Mouse (Mus musculus) hindlimb bud, embryonic 11.5 days (tissue): ENCODE measurements at regions not wholly inside any gene's neighbourhood (a gene's known extent, or its start where the extent isn't known, plus 50 kb on each side); places are given as distances from the start of the nearest gene placed in this dataset.

ENCODE experiments used
- DNase-seq: peaks from one replicate; pipeline ENCODE4 v3.0.0-alpha.2; 2012; ENCODE audit warnings: low read depth, low spot score; ENCODE audit errors: extremely low spot score

DNA sequence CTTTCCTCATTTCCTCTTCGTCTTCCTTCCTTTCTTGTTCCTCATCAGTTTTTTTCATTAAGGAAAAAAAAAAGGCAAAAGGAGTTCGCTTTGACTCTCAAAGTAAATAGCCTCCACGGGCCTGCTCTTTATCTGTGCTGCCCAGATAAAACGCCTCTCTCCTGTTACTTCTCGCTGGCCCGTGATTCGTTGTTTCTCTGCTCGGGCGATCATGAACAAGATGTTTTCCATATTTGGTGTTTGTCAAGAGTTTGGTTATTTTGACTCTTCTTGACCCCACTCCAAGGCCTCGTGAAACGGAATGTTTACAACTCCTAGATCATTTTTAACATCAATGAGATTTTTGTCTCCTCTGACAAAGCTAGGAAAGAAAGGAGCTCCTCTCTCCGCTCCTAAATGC is 288.4 kb upstream of the Atp5g3 start:
- no peak for DNase-seq

DNA sequence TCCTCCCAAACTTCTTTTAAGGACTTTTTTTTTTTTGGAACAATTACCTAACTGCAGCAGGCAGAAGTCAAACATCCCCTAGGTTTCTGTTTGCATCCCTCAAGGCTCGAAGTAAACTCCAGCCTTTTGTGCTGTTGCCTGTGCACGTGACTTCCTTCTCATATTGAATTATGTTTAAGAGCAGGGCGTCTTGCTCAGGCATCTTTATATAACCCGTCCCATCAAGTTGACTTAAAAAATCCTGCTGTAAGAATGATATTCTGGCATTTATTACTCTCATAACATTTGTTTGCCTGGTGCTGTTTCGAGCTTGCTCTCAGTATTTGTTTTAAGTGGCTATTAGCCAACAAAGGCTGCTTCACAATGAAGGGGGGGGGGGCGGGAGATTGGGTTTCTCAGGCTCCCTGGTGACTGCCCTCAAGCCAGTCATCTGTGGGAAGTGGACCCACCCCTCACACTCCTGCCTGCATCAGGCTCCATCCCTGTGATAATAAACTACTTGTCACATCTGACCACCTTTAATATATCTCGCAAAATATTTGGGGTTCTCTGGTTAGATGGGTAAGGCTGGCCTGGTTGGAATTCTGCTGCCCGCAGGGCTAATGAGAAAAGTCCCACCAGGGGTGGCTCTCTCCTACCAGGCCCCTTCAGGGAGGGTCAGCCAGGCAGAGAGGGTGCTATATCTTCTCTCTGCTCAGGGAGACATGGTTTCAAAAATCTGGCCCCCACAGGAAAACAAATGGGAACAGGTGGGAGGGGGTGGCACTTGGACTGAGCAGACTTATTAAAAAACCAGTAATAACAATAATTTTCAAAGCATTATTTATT is 277.1 kb upstream of the Atp5g3 start:
- no peak for DNase-seq

DNA sequence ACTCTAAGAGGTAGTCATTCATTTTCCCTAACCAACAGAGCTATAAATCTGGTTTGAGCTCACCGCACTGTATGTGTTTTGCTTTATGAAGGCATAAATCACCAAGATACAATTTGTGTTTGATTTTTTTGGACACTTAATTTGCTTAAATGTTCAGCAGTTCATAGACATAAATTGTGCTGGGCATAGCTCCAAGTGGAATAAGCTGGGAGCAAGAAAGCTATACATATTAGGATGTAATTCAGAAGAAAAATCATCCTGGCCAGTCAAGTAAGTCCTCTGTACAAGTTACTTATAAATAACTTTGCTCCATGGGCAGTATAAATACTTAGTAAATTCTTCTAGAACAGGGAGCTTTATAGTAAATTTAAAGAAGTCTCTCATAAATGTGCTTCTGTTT is 267.0 kb upstream of the Atp5g3 start:
- DNase-seq: no peak

DNA sequence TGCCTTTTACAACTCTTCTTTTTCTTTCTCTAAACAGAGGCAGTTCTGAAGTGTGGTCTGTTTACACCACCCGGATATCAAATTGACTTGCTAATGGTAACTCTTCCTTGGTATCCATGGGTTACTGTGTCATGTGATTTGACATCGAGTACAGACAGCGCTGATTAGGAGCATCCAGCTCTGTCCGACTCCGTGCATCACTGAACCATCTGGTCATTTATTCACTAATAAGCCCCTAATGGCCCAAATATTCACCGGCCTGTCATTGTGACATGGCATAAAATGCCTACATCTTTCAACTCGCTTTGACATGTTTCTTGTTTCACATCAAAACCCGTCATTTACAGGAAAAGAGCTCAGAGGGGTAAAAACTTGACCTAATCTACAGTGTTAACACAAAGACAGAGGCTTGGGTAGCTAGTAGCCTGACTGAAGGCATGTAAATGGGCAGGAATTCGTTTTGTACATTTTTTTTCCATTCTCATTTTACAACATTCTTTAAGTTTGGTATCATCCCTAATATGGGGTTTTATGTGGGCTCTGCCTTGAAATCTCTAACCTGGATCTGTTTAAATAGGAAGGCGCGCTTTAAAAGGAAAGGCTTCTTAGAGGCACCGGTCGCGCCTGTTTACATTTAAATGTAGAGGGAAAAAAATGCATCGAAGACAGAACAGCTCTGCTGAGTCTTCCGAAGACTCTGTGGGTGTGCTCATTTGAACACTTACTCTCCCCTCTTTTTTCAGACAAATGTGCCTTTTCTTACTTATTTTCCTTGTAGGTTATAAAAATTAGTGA is 257.8 kb upstream of the Atp5g3 start:
- no peak for DNase-seq

DNA sequence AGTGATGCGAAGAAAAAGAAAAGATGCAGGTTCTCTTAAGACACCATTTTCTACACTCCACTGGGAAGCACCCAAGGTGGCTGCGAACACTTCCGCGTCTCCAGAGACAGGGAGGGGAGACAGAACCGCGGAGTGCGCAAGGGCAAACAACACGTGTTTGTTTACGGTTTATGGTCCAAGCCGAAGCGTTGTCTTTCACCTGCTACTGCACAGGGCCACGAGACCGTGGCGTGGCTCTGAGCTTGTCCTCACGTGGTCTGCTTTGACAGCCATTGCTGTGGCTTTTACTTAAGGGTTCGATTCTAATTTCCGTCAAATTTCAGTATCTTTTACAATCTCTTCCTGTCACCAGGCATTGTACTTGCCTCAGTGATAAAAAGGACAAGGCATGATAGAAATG is 257.2 kb upstream of the Atp5g3 start:
- DNase-seq: no peak

DNA sequence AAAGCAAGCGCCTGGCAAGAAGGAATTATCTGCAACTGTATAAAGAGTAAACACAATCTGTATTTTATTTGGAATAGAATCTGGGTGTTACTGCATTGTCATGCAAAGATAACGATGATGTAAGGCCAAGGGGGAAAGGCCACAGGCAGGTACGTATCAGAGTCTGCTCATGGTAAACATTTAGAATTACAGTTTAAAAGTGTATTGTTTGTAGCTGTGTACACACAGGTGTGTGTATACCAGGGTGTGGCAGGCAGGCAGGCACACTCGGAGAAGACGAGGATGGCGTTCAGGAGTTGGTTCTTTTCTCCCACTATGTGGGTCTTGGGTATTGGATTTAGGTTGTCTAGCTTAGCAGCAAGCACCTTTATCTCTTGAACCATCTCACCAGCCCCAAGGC is 242.9 kb upstream of the Atp5g3 start:
- DNase-seq: no peak

DNA sequence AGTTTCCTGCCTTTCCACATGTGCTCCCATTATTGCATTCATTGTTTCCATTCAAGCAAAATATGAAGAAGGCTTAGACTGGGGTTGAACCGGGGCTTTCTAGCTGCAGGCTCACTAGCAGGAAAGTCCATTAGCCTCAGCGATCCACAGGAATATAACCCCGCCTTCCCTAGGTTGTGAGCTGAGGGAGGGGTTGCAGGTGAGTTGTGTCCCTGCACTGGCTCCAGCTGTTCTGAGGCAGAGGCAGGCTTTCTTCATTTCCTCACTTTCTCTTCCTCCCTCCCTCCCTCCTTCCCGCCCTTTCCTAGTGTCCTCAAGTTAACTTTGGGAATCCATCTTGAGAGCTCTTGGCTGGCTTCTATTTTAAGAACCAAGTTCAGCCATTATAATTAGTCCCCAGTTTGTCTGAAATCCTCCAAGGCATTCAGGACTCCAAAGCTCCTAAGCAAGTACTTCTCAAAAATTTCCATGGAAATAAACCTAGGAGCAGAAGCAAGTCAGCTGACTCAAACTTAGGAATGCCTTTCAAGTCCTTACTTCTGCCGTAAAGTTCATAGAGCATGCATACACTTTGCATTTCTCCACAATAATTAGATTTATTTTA is 242.2 kb upstream of the Atp5g3 start:
- DNase-seq: no peak

DNA sequence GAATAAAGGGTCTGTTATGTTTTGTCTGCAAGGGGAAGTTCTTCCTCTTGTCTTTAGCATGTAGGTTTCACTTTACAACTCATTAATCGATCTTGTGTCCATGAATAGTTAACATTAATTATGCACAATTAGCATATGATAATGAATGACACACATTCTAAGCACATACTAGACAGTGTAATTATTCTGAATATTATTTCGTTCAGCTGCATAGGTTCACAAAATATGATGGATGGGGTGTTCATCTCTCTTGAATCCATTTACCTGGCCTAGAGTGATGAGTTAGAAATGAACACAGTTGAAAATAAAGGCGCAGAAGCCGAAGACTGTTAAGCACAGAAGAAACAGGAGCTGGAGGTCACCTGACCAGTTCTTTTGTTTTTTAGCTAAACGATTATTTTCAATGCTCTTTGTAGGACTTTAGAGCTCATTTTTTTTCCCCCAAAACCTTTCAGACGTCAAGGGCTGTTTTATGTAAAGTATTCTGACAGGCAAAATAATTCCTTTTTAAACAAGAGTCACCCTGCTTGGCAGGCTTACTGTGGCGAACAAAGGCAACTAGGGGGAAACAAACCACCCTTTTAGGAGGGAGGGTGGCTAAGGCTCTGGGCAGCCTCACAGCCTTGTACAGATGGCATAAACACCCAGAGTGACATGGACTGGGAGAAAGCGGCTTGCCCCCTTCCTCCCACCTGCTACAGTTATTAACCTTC is 241.6 kb upstream of the Atp5g3 start:
- no peak for DNase-seq

DNA sequence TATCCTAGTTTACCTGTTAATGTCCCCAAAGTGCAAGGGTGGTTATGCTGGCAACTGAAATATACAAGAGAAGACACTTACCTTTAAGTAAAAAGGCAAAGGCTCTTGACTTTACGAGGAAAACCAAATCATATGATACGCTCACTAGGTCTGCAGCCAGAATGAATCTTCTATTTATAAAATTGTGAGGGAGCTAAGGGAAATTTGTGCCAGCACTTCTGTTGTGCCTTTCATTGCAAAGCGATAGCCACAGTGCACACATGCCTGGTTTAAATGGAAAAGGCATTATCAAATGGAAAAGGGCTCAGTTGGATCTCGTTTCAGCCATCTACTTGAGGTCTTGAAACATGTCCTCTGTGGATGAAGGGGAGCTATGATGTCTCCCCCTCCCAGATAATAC is 236.1 kb upstream of the Atp5g3 start:
- DNase-seq: no peak

DNA sequence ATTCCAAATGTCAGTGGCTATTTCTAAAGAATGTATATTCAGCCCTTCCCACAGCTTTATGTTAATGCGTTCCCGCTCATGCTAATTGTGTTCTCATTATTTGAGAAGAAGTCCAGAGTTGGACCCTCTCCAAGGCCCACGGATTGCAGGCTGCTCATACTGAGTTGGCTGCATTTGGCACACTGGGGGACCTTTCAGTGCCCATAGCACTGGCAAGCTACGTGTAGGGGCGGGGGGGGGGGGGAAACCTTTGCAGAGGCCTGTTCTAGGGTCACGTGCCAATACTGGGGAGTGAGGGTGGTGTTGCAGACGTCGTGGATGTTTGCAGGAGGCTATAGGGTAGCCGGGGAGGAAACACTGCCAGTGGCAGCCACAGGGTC is 225.5 kb upstream of the Atp5g3 start:
- no peak for DNase-seq

DNA sequence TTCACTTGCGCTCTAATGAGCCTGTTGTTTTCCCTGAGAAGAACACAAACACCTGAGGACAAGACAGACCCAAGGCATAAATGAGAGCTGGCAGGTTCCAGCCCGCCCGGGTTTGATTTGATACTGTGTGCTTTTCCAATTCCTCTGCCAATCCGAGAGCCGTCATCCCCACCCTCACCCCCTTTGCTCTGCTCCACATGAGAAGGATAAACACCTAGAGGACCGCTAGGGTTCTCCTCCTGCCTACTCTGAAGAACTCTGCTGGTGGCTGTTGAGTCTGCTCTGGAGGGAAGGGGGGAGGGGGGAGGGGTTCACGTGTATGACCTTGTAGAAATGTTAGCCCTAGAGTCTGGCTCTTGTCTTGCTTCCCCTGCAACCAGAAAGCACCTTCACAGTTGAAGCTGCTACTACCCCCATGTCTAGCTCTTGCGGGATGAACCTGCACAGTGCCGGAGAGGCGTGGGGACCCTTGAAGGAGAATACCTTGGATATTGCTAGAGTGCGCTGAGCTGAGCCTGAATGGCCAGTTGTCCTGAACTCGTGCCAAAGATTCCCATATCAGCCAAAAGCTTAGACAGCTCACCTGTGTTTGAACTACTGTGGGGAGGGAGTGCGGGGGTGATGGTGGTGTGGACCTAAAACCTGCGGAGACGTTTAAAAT is 225.0 kb upstream of the Atp5g3 start:
- no peak for DNase-seq

DNA sequence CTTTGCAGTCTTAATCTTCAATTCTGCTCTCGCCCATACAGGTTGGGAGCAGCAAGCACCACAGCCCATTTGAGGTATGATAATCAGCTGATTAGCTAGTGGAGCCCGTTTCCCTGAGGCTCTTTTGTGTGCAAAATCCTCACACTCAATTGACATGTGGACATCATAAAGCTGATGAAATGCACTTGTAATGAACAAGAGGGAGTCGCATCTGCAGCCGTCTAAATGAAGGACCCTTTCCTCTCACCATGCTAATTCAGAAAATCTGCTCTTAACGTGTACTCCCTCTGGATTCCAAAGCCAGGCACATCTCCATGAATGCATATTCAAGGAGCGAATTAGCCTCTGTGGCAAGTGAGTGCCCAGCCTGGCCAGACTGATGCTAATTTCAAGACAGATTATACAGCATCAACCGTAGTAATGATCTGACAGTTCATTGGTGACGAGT is 219.0 kb upstream of the Atp5g3 start:
- DNase-seq: no peak

DNA sequence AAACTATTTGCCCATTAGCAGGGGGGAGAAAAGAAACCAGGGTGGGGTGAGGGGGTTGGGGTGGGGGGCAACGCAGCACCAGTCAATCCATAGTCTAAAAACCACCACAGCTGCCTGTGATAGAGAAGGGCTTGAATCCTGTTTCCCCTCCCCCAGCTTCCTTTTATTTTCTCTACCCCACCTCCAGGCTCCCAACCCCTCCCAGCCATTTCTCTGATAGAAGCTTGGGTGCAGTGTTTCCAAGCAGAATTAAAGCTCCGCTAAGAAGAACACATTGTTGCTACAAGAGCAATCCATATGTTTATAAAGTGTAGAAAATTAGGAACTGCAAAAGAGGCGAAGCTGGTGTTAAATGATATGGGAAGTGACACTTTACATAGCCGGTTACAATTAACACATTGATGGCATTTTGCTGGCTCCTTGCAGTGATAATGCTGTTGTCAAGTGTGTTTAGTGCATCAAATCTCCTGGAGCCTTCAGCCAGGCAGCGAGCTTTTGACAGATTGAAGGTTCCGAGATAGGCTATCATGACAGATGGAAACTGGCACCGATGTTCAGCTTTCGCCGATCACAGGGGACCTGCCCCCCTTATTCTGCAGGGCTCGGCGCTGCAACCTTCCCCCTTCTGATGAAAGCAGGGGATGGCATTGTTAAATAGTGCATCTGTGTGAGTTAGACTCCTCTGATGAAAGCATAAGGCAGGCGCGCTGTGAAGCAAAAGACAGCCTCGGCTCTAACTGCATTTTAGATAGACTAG is 217.8 kb upstream of the Atp5g3 start:
- no peak for DNase-seq

DNA sequence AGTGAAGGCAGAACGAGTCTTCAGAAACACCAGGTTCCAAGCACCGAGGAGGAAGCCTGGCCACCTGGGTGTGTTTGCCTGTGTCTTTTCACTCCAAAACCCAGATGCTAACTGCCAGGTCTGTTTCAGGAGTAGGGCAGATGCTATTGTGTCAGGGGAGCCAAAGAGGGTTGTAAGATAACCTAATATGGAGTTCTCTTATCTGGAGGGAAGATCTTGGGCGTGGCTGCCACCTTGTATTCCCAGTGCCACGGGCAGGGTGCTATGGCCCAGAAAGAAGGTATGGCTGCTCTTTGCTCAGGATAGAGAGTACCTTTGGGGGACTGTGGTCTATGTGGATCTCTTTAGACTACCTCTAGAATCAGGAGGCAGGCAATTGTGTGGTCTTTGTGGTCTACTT is 216.0 kb upstream of the Atp5g3 start:
- no peak for DNase-seq

DNA sequence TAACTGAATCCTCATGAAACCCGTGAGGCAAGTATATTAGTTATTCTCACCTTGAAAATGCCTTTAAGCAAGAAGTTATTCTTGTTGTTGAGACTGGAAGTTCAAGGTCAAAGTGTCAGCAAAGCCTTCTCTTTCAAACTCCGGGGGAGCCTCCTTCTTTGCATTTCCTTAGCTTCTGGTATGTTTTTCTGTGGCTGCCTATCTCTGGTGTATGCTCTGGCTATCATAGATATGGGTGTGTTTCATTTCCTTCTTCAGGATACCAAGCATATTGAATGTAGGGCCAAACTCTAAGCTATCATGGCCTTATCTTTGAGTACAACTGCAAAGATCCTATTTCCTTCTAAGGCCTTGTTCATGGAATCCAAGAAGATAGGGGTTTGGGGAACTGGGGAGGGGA is 213.1 kb upstream of the Atp5g3 start:
- no peak for DNase-seq

DNA sequence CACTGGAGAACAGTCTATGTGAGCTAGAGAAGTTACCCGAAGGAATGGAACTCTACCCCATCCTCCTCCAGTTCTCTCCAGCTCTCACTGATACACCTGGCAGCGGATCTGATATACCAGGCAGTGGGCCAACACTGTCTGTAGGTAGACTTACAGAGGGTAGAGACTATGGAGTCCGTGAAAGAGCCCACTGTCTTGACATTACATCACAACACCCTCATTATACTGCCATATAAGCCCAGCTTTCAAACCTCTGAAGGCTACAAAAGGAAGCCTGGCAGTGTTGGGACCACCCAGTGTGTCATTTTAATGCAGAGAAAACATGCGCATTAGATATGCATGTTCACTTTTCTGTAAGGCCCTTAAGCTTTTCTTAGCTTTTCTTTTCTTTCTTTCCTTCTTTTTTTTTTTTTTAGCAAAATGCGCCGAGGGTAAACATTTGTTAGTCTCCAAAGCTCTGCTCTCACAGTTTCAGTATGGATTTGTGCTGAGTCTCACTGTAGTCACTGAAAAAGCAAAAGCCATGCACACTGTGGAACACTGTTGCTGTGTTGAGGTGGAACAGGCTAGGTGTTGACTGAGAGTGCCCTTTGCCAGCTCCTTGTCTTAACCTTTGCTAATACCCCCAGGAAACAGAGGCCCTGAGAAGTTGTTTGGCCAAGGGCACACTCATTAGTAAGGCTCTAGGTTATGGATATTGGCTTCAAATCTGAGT is 212.4 kb upstream of the Atp5g3 start:
- DNase-seq: no peak

DNA sequence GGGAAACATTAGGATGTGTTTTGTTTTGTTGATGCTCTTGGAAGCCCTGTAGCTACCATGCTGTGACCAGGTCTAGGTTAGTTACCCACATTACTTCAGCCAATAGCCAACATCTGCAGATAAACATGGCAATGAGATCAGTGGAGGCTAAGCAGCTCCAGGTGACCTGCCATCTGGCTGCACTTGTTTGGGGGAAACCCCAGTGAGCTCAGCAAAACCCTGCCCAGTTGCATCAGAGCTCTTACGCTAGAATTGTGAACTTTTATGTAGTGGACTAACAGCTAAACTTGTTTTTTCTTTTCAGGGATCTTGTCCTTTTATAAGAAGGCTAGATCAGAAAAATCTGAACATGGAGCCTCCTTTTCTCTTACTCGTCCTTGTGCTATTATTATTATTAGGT is 211.8 kb upstream of the Atp5g3 start:
- DNase-seq: no peak

DNA sequence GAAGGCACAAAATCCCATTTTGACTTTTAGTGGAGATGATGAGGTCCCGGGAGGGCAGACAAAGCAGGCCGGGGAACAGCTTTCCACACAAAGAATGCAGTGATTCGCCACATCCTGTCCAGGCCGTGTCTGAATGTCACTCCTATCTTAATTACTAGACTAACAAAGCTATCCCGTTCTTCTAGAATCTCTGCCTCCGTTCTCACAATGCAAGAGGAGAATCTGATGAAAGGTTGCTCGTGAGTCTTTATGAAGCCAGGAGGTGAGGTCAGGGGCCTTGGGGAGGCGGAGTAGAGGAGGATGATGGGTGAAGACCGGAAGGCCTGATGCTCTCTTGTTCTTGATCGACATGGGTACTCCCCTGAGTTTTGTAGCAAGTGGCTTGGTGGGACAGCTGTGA is 208.9 kb upstream of the Atp5g3 start:
- DNase-seq: no peak

DNA sequence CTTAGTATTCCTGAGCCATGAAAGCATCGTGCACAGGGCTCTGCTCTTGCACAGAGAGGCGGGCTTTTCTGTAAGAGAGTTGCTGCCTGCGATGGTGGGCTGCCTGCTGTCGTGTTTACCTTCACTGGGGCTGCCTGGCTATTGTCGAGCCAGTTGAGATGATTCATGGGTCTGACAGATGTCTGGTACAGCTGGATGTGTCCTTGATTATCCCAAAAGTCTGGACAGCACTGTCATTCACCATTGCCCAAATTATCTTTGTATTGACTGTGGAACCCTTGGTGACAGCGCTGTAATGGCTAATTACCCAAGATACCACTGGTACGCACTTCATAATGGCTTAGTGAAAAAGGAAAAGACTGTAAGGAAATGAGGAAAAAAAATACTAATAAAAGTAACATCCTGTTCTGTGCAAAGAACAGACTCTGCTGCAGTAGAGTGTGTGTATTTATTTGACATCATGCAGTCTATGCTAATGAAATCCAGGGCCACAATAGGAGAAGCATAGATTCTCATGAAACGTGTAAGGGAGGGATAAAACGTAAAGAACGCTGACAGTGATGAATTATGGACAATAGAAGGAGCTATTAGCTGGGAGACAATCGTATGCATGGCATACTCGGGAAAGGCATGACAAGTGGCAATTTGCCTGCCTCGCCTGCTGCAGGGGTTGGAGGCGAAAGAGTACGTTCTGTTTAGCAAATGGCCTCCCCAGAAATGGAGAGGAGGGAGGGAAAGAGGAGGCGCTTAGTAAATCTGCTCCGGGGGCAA is 208.2 kb upstream of the Atp5g3 start:
- DNase-seq: no peak
